In the genomic region with DNA sequence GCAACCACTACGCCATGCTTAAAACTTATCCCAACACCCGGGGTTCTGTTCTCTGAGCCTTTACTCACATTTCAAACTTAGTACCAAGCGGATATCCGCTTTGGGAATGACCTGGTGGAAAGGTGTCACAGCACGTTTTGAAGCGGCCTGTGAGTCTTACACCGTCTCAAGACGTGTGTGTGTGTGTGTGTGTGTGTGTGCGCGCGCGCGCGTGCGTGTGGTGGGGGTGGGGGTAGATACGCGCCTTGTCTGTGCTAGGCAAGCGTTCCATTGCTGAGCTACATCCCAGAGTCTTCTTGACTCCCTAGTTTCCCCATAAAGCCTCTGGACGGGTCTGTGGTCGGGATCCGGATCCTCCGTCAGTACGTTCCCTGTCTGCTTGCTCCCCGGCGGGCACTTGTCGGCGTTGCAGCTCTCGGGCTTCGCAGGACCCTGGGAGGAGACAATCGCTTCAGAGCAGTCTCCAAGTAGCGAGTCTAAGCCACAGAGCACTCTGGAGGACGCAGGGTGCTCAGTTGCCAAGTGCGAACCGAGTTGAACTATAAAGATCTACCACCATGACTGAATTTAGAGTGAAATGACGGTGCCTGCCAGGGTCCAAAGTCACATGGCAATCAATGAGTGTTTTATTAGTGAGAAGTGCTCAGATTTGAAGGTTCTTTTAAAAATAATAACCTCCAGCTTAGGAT, we compare ENCODE assay signal across 1 mouse cellular context.
A peak's percentile ranks its signal among the peaks of the same experiment; 100 is the strongest.
TF ChIP-seq lines count a peak whose summit lies in the region.

No protein-coding gene starts in this region.

TF ChIP-seq in MEL, 35 proteins besides CTCF, POLR2A, EP300 and RAD21:
- TF ChIP-seq SIN3A (IDR thresholded peaks at IDR 0.05; ENCODE audit: low read length) (peak; percentile 58; the same call in 1 of the 2 replicates), CHD2 (IDR thresholded peaks at IDR 0.05; ENCODE audit: low read length) (no peak), BHLHE40 (IDR thresholded peaks at IDR 0.05; ENCODE audit: borderline replicate concordance, low read depth, low read length) (no peak), TCF12 (IDR thresholded peaks at IDR 0.05; ENCODE audit: low read depth, low read length) (0 out of 2 replicates have a peak, but pooled peaks have one; percentile 1), JUND (IDR thresholded peaks at IDR 0.05; ENCODE audit: low read depth, low read length) (no peak), USF2 (IDR thresholded peaks at IDR 0.05; ENCODE audit: borderline replicate concordance in 1 of 2, insufficient read depth in 1 of 2, low read depth in 1 of 2, low read length in 2 of 2) (no peak), USF1 (IDR thresholded peaks at IDR 0.05; ENCODE audit: low read depth, low read length) (no peak), RCOR1 (IDR thresholded peaks at IDR 0.05; ENCODE audit: low read depth, low read length) (no peak), NELFE (IDR thresholded peaks at IDR 0.05; ENCODE audit: low read depth, low read length) (peak; percentile 45; the same call in 1 of the 2 replicates), CHD1 (IDR thresholded peaks at IDR 0.05; ENCODE audit: low read depth, low read length) (no peak; the same call in 1 of the 2 replicates), MEF2A (IDR thresholded peaks at IDR 0.05; ENCODE audit: extremely low read depth, insufficient replicate concordance, low read depth, low read length, poor library complexity, severe bottlenecking) (no peak), NRF1 (IDR thresholded peaks at IDR 0.05; ENCODE audit: insufficient read depth, low read depth, low read length, poor library complexity, severe bottlenecking) (peak; percentile 72), E2F4 (IDR thresholded peaks at IDR 0.05; ENCODE audit: borderline replicate concordance, low read depth, low read length) (no peak), KAT2A (conservative IDR thresholded peaks at IDR 0.05; ENCODE audit: low read depth, low read length) (no peak), MYB (IDR thresholded peaks at IDR 0.05; ENCODE audit: low read depth, low read length) (no peak), TBP (IDR thresholded peaks at IDR 0.05; ENCODE audit: low read depth, low read length) (no peak), MAX (IDR thresholded peaks at IDR 0.05; ENCODE audit: low read length) (no peak; the same call in 1 of the 2 replicates), POLR2AphosphoS5 (IDR thresholded peaks at IDR 0.05; ENCODE audit: borderline replicate concordance, low read depth, low read length) (no peak), POLR2AphosphoS2 (IDR thresholded peaks at IDR 0.05; ENCODE audit: low read length) (peak; percentile 88), MYC (IDR thresholded peaks at IDR 0.05; ENCODE audit: low read depth, low read length) (peak; percentile 31; the same call in 1 of the 2 replicates), ZNF384 (IDR thresholded peaks at IDR 0.05; ENCODE audit: low read depth, low read length) (no peak), MAZ (IDR thresholded peaks at IDR 0.05; ENCODE audit: low read depth, low read length) (0 out of 2 replicates have a peak, but pooled peaks have one; percentile 5), GATA1 (IDR thresholded peaks at IDR 0.05; ENCODE audit: low read depth, low read length) (no peak), SMC3 (IDR thresholded peaks at IDR 0.05; ENCODE audit: low read depth, low read length) (no peak), MXI1 (IDR thresholded peaks at IDR 0.05; ENCODE audit: low read depth, low read length) (no peak; the same call in 1 of the 2 replicates), ZC3H11A (IDR thresholded peaks at IDR 0.05; ENCODE audit: low read depth, low read length) (no peak), ZMIZ1 (IDR thresholded peaks at IDR 0.05; ENCODE audit: low read depth, low read length) (peak; percentile 62), MAFK (IDR thresholded peaks at IDR 0.05; ENCODE audit: borderline replicate concordance, low read depth, low read length) (no peak)
